Mouse (Mus musculus): Measurements from ENCODE around the gene Cachd1.

- TF ChIP-seq CTCF (conservative IDR thresholded peaks at IDR 0.05; ENCODE audit: low read length) (no peak), NANOG (IDR thresholded peaks at IDR 0.05; ENCODE audit: borderline replicate concordance, low read length) (no peak), POU5F1 (IDR thresholded peaks at IDR 0.05; ENCODE audit: borderline replicate concordance, low read length) (no peak)
These were observed 76.0 kb downstream of the Cachd1 start for GRCm38 (mm10) chr4:100852448-100852847.
